Mouse (Mus musculus) limb, embryonic 13.5 days (tissue): Measurements from ENCODE around the gene Mlh1. TPM values are rescaled to one million over a fixed set of nuclear protein-coding genes. Genes with fewer than 3 reads are reported as not detected.

Experiments used
- ATAC-seq: fragments of 200-750 bp; cut with Nextera tagmentation; 2 replicates; pipeline ENCODE4 v1.8.0; 2017; ENCODE audit warnings: low read depth, moderate number of reproducible peaks, moderate TSS enrichment; ENCODE audit not compliant: low FRiP score
- H3K27ac ChIP-seq: fragments of 300-500 bp; sonication (generic); 2 replicates; pipeline ENCODE4 v1.5.1; 2015; ENCODE audit warnings: inconsistent platforms, mild to moderate bottlenecking, moderate library complexity
- H3K27me3 ChIP-seq: fragments of 300-500 bp; sonication (generic); 2 replicates; pipeline ENCODE4 v1.6.1; 2015; ENCODE audit warnings: mild to moderate bottlenecking, inconsistent platforms
- H3K36me3 ChIP-seq: fragments of 300-500 bp; sonication (generic); 2 replicates; pipeline ENCODE4 v1.6.1; 2015; ENCODE audit warnings: inconsistent platforms, mild to moderate bottlenecking, moderate library complexity
- H3K4me1 ChIP-seq: fragments of 300-500 bp; sonication (generic); 2 replicates; pipeline ENCODE4 v1.6.1; 2015; ENCODE audit warnings: inconsistent platforms
- H3K4me2 ChIP-seq: fragments of 300-500 bp; sonication (generic); replicated peaks from 2 replicates; pipeline ENCODE4 v1.6.1; 2015; ENCODE audit warnings: inconsistent platforms, mild to moderate bottlenecking, moderate library complexity
- H3K4me3 ChIP-seq: fragments of 300-500 bp; sonication (generic); 2 replicates; pipeline ENCODE4 v1.5.1; 2015; ENCODE audit warnings: moderate library complexity, mild to moderate bottlenecking, inconsistent platforms
- H3K9ac ChIP-seq: fragments of 300-500 bp; sonication (generic); 2 replicates; pipeline ENCODE4 v1.6.1; 2015; ENCODE audit warnings: mild to moderate bottlenecking, inconsistent platforms
- H3K9me3 ChIP-seq: fragments of 300-500 bp; sonication (generic); 2 replicates; pipeline ENCODE4 v1.6.1; 2016; ENCODE audit warnings: inconsistent platforms
- WGBS: fragments of 180-500 bp; shearing (Covaris S2); methylation state at CpG from one replicate; pipeline ENCODE4 v1.1.7; 2015; 5-methylcytosine and 5-hydroxymethylcytosine counted together
- polyA plus RNA-seq: library from polyadenylated mRNA; unstranded; fragments of >200 nt; fragmentation: Nextera tagmentation; extraction: Ambion mirVana; gene quantifications from 2 replicates; pipeline ENCODE4 v1.2.1, GENCODE M21; 2015

The Mlh1 gene
- polyA plus RNA-seq, 1 experiment from 2014 or later = 40.0 TPM

DNA sequence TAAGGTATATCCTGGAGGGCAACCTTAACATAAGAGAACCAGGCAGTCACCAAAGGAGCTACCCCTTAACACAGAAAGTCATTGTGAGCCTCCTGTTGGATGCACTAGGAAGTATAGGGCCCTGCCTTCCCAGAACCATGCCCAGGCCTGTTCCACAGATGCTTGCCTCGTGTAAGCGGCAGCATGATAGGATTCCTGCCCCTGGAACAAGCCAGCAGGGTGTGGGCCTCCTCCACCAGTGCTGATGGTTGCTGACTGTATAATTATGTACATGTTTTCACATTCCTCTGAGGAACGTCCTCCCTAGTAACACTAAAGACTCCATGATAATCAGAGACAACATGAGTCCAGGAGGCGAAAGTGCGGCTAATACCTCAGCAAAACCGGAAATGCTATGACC is 28.2 kb downstream of the Mlh1 start:
- ATAC-seq = no peak
- H3K36me3 ChIP-seq = peaks cover 68% of the 10 kb centered on the region
- 82% methylated on average over 6 of the region's 6 CpGs for WGBS

GRCm38 (mm10) chr9:111239821-111240220 is 31.8 kb downstream of the Mlh1 start:
- WGBS = 89% methylated on average over 4 of the region's 4 CpGs
- H3K27ac ChIP-seq = no peak overlapping the region

More for the DNA sequence above, 28.2 kb downstream of the Mlh1 start:
- no peaks in the 10 kb centered on the region for H3K9me3 ChIP-seq
- no peak overlapping the region for H3K4me3 ChIP-seq
- H3K27me3 ChIP-seq = no peaks in the 10 kb centered on the region
- no peaks in the 10 kb centered on the region for H3K4me1 ChIP-seq
- H3K4me2 ChIP-seq = no peak overlapping the region
- no peak overlapping the region for H3K27ac ChIP-seq
- H3K9ac ChIP-seq = no peak overlapping the region

DNA sequence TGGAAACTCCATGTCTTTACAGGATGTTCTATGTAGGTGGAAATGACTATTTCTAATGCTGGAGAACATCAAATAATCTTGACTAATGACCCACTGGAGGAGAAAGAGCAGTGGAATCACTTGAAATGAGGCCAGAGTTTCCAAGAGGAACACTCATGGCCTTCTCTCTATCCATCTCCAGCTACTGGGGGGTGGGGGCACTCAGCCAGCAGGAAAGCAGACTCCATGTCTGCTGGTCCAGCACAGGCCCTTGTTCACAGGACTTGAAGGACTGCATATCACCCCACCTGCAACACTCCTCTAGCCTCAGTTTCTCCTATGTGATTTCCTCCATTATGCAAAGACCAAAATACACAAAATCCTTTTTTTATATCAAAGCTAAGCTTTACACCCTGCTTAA is 33.9 kb downstream of the Mlh1 start:
- H3K4me2 ChIP-seq = no peak overlapping the region
- no peaks in the 10 kb centered on the region for H3K4me1 ChIP-seq
- H3K27me3 ChIP-seq = no peaks in the 10 kb centered on the region
- H3K4me3 ChIP-seq = no peak overlapping the region
- no peak for ATAC-seq
- H3K9ac ChIP-seq = no peak overlapping the region
- no peak overlapping the region for H3K27ac ChIP-seq
- H3K36me3 ChIP-seq = peaks cover 88% of the 10 kb centered on the region
- H3K9me3 ChIP-seq = no peaks in the 10 kb centered on the region

More at GRCm38 (mm10) chr9:111239821-111240220, 31.8 kb downstream of the Mlh1 start:
- Histone ChIP-seq H3K36me3 (peaks cover 82% of the 10 kb centered on the region), H3K9ac (no peak overlapping the region), H3K4me1 (no peaks in the 10 kb centered on the region), H3K9me3 (no peaks in the 10 kb centered on the region), H3K4me3 (no peak overlapping the region), H3K27me3 (no peaks in the 10 kb centered on the region), H3K4me2 (no peak overlapping the region)
- no peak for ATAC-seq

DNA sequence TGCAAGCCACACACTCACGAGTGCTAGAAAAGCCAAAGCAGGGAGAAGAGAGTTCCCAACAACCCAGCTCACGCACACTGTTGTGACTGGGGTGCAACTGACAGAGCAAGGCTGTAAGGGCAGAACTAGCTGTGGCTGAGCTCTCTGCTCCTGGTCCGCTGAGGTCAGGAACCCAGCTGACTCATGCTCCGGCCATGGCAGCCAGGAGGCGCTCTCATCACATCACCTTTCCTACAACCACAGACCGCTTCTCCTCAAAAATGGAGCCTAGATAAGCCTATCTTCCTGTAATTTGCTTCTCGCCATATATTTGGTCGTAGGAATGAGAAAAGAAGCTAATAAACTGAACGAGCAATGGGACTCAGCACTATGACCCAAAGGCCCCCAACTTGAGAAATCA is 36.9 kb downstream of the Mlh1 start:
- H3K4me3 ChIP-seq = no peak overlapping the region
- WGBS = 89% methylated on average over 9 of the region's 9 CpGs
- ATAC-seq = no peak

GRCm38 (mm10) chr9:111228446-111228845 is 43.1 kb downstream of the Mlh1 start:
- Histone ChIP-seq H3K9me3 (no peaks in the 10 kb centered on the region), H3K4me2 (no peak overlapping the region), H3K27ac (no peak overlapping the region), H3K9ac (no peak overlapping the region), H3K27me3 (no peaks in the 10 kb centered on the region), H3K36me3 (peaks cover 86% of the 10 kb centered on the region), H3K4me1 (peaks cover 6% of the 10 kb centered on the region), H3K4me3 (no peak overlapping the region)
- WGBS = 77% methylated on average over 5 of the region's 5 CpGs
- no peak for ATAC-seq

More for the DNA sequence above, 36.9 kb downstream of the Mlh1 start:
- no peak overlapping the region for H3K4me2 ChIP-seq
- H3K9me3 ChIP-seq = no peaks in the 10 kb centered on the region
- no peak overlapping the region for H3K9ac ChIP-seq
- H3K4me1 ChIP-seq = no peaks in the 10 kb centered on the region
- peaks cover 87% of the 10 kb centered on the region for H3K36me3 ChIP-seq
- H3K27ac ChIP-seq = no peak overlapping the region
- no peaks in the 10 kb centered on the region for H3K27me3 ChIP-seq

DNA sequence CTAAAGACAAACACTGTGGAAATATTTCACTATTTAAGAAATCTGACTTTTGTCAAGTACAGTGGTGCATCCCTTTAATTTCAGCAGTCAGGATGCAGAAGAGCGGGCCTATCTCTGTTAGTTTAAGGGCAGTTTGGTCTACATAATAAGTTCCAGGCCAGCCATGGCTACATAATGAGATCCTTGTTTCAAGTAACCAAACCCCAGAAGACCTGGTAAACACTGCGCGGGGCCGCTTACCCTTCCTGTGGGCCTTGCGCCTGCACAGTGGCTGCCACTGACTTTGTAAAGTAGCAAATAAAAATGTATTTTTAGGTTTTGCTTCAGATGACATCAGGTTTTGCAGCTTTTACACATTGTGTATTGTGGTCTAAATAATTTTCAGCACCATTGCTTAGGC is 48.2 kb downstream of the Mlh1 start:
- Histone ChIP-seq H3K4me3 (no peak overlapping the region), H3K27me3 (no peaks in the 10 kb centered on the region), H3K4me1 (peaks cover 11% of the 10 kb centered on the region), H3K9me3 (no peaks in the 10 kb centered on the region), H3K9ac (no peak overlapping the region), H3K27ac (no peak overlapping the region), H3K4me2 (no peak overlapping the region), H3K36me3 (peaks cover 83% of the 10 kb centered on the region)
- 58% methylated on average over 5 of the region's 5 CpGs for WGBS
- no peak for ATAC-seq

DNA sequence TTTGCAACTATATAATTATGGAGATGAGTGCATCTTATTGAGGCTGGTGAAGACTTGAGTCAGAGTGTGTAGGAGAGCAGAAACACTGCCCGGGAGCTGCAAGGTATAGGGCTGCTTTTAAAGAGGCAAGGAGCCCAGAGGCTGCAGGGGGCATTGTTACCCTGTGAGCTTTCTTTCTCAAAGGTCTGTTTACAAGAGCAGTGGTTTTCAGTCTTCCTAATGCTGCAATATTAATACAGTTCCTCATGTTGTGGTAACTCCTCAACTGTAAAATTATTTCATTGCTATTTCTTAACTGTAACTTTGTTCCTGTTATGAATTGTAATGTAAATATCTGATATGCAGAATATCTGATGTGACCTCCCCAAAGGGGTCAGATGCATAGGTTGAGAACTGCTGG is 50.0 kb downstream of the Mlh1 start:
- H3K4me1 ChIP-seq = peaks cover 11% of the 10 kb centered on the region
- WGBS = 78% methylated on average over 1 of the region's 1 CpGs
- ATAC-seq = no peak
- no peaks in the 10 kb centered on the region for H3K9me3 ChIP-seq
- no peak overlapping the region for H3K9ac ChIP-seq
- no peak overlapping the region for H3K4me3 ChIP-seq
- no peak overlapping the region for H3K4me2 ChIP-seq
- H3K27me3 ChIP-seq = no peaks in the 10 kb centered on the region
- no peak overlapping the region for H3K27ac ChIP-seq
- H3K36me3 ChIP-seq = peaks cover 80% of the 10 kb centered on the region

DNA sequence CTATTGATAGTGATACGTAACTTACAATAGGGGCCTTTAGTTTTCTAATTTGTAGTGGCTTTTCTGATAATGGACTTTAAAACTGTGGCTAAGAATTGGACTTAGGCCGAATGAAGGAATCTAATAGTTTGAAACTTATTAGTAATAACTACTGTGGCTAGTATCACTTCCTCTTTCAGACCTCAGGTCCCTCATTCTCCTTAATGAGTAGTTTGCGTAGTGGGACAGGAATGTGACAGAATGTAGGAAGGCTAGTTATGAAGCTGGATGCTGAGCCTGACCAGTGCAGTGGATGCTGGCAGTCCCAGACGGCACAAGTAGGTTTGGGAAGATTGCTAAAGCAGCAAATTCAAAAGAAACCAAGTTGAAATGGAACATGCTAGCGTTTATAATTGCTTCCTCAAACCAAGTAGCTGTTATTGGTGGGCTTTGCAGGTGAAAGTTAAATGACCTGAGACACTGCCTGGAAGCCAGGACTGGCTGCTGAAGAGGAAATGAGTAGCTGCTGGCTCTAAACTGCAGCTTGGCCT is 51.0 kb downstream of the Mlh1 start:
- 89% methylated on average over 5 of the region's 5 CpGs for WGBS
- Histone ChIP-seq H3K4me2 (no peak overlapping the region), H3K36me3 (peaks cover 79% of the 10 kb centered on the region), H3K27ac (no peak overlapping the region), H3K4me3 (no peak overlapping the region), H3K4me1 (peaks cover 11% of the 10 kb centered on the region), H3K9ac (no peak overlapping the region), H3K27me3 (no peaks in the 10 kb centered on the region), H3K9me3 (no peaks in the 10 kb centered on the region)
- ATAC-seq = no peak

- H3K27me3 ChIP-seq = no peaks in the 10 kb centered on the region
- ATAC-seq = no peak
- no peaks in the 10 kb centered on the region for H3K9me3 ChIP-seq
- H3K4me2 ChIP-seq = no peak overlapping the region
- H3K4me1 ChIP-seq = 0 out of 2 replicates have a peak, but pooled peaks cover 7% of the 10 kb centered on the region
- H3K9ac ChIP-seq = no peak overlapping the region
- H3K4me3 ChIP-seq = no peak overlapping the region
- no peak overlapping the region for H3K27ac ChIP-seq
- peaks cover 61% of the 10 kb centered on the region for H3K36me3 ChIP-seq
These were observed 55.2 kb downstream of the Mlh1 start for GRCm38 (mm10) chr9:111216424-111216823.

- H3K4me1 ChIP-seq = 0 out of 2 replicates have a peak, but pooled peaks cover 7% of the 10 kb centered on the region
- no peak overlapping the region for H3K9ac ChIP-seq
- H3K36me3 ChIP-seq = peaks cover 42% of the 10 kb centered on the region
- no peak overlapping the region for H3K4me2 ChIP-seq
- no peak overlapping the region for H3K27ac ChIP-seq
- no peaks in the 10 kb centered on the region for H3K27me3 ChIP-seq
- no peaks in the 10 kb centered on the region for H3K9me3 ChIP-seq
- ATAC-seq = no peak
- no peak overlapping the region for H3K4me3 ChIP-seq
- 48% methylated on average over 6 of the region's 6 CpGs for WGBS
These were observed 58.1 kb downstream of the Mlh1 start for GRCm38 (mm10) chr9:111213501-111213900.

- no peaks in the 10 kb centered on the region for H3K27me3 ChIP-seq
- no peak overlapping the region for H3K9ac ChIP-seq
- 68% methylated on average over 10 of the region's 10 CpGs for WGBS
- H3K4me3 ChIP-seq = no peak overlapping the region
- H3K36me3 ChIP-seq = peaks cover 41% of the 10 kb centered on the region
- H3K27ac ChIP-seq = no peak overlapping the region
- H3K4me1 ChIP-seq = 0 out of 2 replicates have a peak, but pooled peaks cover 7% of the 10 kb centered on the region
- H3K4me2 ChIP-seq = no peak overlapping the region
- no peak for ATAC-seq
- H3K9me3 ChIP-seq = no peaks in the 10 kb centered on the region
These were observed 60.2 kb downstream of the Mlh1 start for GRCm38 (mm10) chr9:111211122-111212041.

DNA sequence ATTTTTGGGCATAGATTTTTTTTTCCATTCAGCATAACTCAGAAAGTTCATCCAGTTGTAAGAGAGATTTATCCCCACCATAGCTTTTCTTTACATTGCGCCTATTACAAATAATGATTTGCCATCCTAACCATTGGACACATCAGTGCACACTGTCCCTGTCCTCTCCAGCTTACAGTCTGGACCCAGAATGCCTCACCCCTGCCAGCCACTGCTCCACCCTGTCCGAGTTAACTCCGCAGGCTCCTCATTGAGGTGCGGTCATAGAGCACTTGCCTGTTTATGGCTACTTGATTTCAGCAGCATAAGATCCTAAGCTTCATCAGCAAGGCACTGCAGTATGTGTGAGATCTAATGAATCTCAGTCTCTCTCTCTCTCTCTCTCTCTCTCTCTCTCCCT is 61.2 kb downstream of the Mlh1 start:
- 0 out of 2 replicates have a peak, but pooled peaks cover 7% of the 10 kb centered on the region for H3K4me1 ChIP-seq
- ATAC-seq = no peak
- WGBS = 86% methylated on average over 4 of the region's 4 CpGs
- no peak overlapping the region for H3K27ac ChIP-seq
- H3K27me3 ChIP-seq = no peaks in the 10 kb centered on the region
- peaks cover 38% of the 10 kb centered on the region for H3K36me3 ChIP-seq
- H3K9me3 ChIP-seq = no peaks in the 10 kb centered on the region
- no peak overlapping the region for H3K4me2 ChIP-seq
- no peak overlapping the region for H3K4me3 ChIP-seq
- no peak overlapping the region for H3K9ac ChIP-seq
